Mouse (Mus musculus) right cerebral cortex, postnatal 25 days (tissue): ENCODE data around the gene Hnrnph1.

ENCODE experiments used
- DNase-seq: peaks from one replicate; pipeline ENCODE4 v3.0.0; 2022

Hnrnph1 gene

GRCm38 (mm10) chr11:50373621-50374020, 3.2 kb upstream of the Hnrnph1 start:
- DNase-seq, result no peak

GRCm38 (mm10) chr11:50374286-50375015, 2.3 kb upstream of the Hnrnph1 start:
- DNase-seq, result no peak

- no peak for DNase-seq
Observed at GRCm38 (mm10) chr11:50375421-50375820, 1.4 kb upstream of the Hnrnph1 start.

- DNase-seq, result no peak
Observed at GRCm38 (mm10) chr11:50376156-50376790, 517 bp upstream of the Hnrnph1 start.

GRCm38 (mm10) chr11:50377892-50378684, 1.3 kb downstream of the Hnrnph1 start:
- peak; percentile 81 for DNase-seq

GRCm38 (mm10) chr11:50379023-50379752, 2.4 kb downstream of the Hnrnph1 start:
- DNase-seq, result no peak

- no peak for DNase-seq
Observed at GRCm38 (mm10) chr11:50381311-50381710, 4.5 kb downstream of the Hnrnph1 start.

- no peak for DNase-seq
Observed at GRCm38 (mm10) chr11:50387167-50387679, 10.4 kb downstream of the Hnrnph1 start.

GRCm38 (mm10) chr11:50387697-50388096, 10.9 kb downstream of the Hnrnph1 start:
- DNase-seq, result no peak

- DNase-seq, result no peak
Observed at GRCm38 (mm10) chr11:50388217-50388929, 11.6 kb downstream of the Hnrnph1 start.

- no peak for DNase-seq
Observed at GRCm38 (mm10) chr11:50389011-50389410, 12.2 kb downstream of the Hnrnph1 start.

- DNase-seq, result no peak
Observed at GRCm38 (mm10) chr11:50389616-50390015, 12.8 kb downstream of the Hnrnph1 start.

GRCm38 (mm10) chr11:50391272-50391960, 14.6 kb downstream of the Hnrnph1 start:
- no peak for DNase-seq

- no peak for DNase-seq
Observed at GRCm38 (mm10) chr11:50393306-50393705, 16.5 kb downstream of the Hnrnph1 start.

- DNase-seq, result no peak
Observed at GRCm38 (mm10) chr11:50394731-50395130, 17.9 kb downstream of the Hnrnph1 start.

- no peak for DNase-seq
Observed at GRCm38 (mm10) chr11:50396766-50397307, 20.0 kb downstream of the Hnrnph1 start.

- no peak for DNase-seq
Observed at GRCm38 (mm10) chr11:50397316-50397715, 20.5 kb downstream of the Hnrnph1 start.

- DNase-seq, result no peak
Observed at GRCm38 (mm10) chr11:50398803-50399202, 22.0 kb downstream of the Hnrnph1 start.

GRCm38 (mm10) chr11:50402481-50402880, 25.7 kb downstream of the Hnrnph1 start:
- no peak for DNase-seq

GRCm38 (mm10) chr11:50403367-50404014, 26.7 kb downstream of the Hnrnph1 start:
- DNase-seq, result no peak

- no peak for DNase-seq
Observed at GRCm38 (mm10) chr11:50407235-50407634, 30.4 kb downstream of the Hnrnph1 start.
